Mouse (Mus musculus): Measurements from ENCODE around the gene Bckdha. TPM values are rescaled to one million over a fixed set of nuclear protein-coding genes. Genes with fewer than 3 reads are reported as not detected.

Bckdha gene
- polyA plus RNA-seq, 1 experiment from 2014 or later: 39.6 TPM

DNA sequence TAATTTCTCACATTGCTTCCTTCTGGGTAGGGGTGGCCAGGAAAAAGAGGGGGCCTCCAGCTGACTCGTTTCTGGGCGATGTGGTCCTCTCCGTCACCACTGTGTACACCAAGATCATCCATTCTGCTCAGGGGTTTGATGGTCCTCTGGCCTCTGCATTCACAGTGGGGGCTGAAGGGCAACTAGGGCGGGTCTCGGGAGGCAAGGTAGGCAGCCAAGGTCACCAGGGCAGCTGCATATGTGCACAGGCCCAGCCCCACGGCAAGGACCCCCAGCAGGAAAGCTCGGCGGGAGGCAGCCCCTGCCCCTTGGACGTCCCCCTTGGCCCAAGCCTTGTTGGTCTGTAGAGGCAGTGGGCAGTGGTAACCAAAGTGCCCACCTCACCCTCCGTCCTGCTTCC, 10.4 kb upstream of the Bckdha start:
- Histone ChIP-seq H3K9ac (replicated peaks) (no peak overlapping the region), H3K27me3 (replicated peaks) (peaks cover 14% of the 10 kb centered on the region; the same call in 1 of the 2 replicates), H3K9me3 (replicated peaks) (no peaks in the 10 kb centered on the region), H3K4me1 (peaks cover 2% of the 10 kb centered on the region), H3K4me3 (replicated peaks) (no peak overlapping the region), H3K4me2 (no peak overlapping the region), H3K27ac (replicated peaks) (no peak overlapping the region), H3K36me3 (peaks cover 34% of the 10 kb centered on the region)
- ATAC-seq (ENCODE audit: low FRiP score): no peak
- WGBS: 95% methylated on average over 10 of the region's 10 CpGs

DNA sequence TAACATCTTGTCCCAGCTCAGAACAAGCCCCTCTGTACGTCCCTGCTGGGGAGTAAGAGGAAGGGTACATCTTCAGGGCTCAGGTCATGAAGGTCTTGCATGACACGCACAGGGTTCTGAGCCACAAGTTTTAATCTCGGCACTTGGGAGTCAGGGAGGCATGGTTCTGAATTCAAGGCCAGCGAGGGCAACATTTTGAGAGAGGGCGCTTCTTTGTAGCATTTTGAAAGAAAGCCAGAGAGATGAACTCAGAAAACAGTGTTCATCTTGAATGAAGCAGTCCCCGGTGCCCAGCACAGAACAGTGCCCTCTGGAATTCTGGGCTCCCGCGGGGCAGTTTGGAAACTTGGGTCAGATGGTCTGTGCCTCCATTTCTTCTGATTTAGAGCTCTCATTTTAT, 7.6 kb upstream of the Bckdha start:
- 96% methylated on average over 8 of the region's 8 CpGs for WGBS
- Histone ChIP-seq H3K4me1 (no peaks in the 10 kb centered on the region), H3K4me2 (no peak overlapping the region), H3K9me3 (replicated peaks) (no peaks in the 10 kb centered on the region), H3K9ac (replicated peaks) (no peak overlapping the region), H3K36me3 (peaks cover 41% of the 10 kb centered on the region), H3K4me3 (replicated peaks) (no peak overlapping the region), H3K27me3 (replicated peaks) (no peaks in the 10 kb centered on the region), H3K27ac (replicated peaks) (no peak overlapping the region)
- ATAC-seq (ENCODE audit: low FRiP score): no peak

DNA sequence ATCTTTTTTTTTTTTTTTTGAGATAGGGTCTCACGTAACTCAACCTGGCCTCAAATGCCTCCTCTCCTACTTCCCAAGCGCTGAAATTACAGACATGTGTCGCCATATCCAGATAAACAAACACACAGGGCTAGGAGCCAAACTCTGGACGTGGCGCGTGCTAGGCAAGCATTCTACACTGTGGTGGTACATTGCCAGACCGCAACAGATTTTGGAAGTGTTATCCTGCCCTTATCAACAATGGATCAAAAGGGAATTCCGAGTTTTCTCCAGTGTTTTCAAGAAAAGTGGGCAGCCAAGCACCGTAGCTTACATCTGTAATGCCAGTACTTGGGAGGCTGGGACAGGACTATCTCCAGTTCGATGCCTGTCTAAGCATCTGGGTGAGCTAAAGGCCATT, 996 bp downstream of the Bckdha start:
- Histone ChIP-seq H3K36me3 (peaks cover 7% of the 10 kb centered on the region; the same call in 1 of the 2 replicates), H3K4me1 (peaks cover 37% of the 10 kb centered on the region), H3K9ac (replicated peaks) (peak overlapping the region; percentile 77), H3K27ac (replicated peaks) (no peak overlapping the region), H3K4me2 (peak overlapping the region; percentile 88), H3K9me3 (replicated peaks) (no peaks in the 10 kb centered on the region), H3K27me3 (replicated peaks) (no peaks in the 10 kb centered on the region), H3K4me3 (replicated peaks) (peak overlapping the region; percentile 82)
- no peak for ATAC-seq (ENCODE audit: low FRiP score)
- 39% methylated on average over 10 of the region's 10 CpGs for WGBS

DNA sequence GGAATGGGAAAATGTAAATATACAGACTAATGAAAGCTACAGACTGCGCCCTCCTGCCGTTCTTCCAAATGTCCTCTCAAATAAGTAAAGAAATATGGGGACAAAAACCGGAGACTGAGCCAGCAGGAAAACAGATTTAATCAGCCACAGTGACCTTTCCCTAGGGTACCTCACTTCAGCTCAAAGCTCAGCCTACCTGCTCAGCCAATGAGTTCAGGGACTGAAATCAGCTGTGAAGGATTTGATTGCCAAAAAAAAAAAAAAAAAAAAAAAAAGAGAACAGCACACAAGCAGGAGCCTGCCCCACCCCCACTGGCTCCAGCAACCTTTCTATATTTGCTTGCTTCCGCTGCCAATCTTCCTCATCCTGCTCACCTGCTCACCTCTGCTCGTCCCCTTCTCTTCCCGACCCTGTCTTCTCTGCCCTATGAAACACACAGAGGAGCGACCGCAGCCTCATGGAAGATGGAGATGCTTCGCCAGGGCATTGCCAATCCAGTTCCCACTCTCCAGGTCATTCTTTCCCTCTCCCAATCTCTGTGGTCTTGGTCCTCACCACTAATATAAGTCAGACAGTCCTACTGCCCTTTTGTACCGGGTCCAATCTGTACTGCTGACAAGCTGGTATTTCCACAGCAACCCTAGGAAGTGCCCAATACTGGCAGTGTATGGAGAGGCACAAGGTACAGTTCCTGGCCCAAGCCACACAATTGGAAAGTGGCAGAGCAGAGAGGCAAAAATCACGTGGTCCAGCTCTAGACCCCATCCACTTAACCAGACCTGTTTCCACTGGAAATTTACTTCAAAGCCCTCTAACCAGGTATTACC, 3.0 kb downstream of the Bckdha start:
- no peak overlapping the region for H3K27ac ChIP-seq (replicated peaks)
- WGBS: 78% methylated on average over 11 of the region's 11 CpGs
- peaks cover 37% of the 10 kb centered on the region for H3K4me1 ChIP-seq
- no peak for ATAC-seq (ENCODE audit: low FRiP score)
- H3K9ac ChIP-seq (replicated peaks): no peak overlapping the region
- no peaks in the 10 kb centered on the region for H3K9me3 ChIP-seq (replicated peaks)
- no peaks in the 10 kb centered on the region for H3K27me3 ChIP-seq (replicated peaks)
- H3K4me2 ChIP-seq: no peak overlapping the region
- H3K4me3 ChIP-seq (replicated peaks): no peak overlapping the region
- 0 out of 2 replicates have a peak, but pooled peaks cover 7% of the 10 kb centered on the region for H3K36me3 ChIP-seq

DNA sequence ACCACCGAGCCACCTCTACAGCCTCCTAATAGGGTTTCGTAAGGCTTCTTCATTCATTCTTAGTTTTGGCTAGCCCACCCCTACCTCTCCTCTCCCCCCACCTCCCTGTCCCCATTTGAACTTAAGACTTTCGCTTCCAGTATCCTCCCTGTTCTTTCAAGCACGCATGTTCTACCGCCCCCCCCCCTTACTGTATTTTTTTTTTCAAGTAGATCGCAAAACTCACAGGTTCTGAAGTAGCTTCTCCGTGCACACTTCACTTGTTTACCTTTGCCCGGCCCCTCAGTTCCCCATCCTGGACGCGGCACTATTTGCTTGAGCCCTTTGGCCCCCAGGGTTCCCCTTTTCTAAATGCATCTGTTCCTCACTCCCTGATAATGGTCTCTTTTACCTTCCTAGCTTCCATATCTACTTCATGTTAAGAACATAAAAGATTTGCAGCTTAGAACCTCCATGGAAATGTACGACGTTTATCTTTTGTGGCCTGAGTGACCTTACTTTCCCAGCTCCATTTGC, 6.5 kb downstream of the Bckdha start:
- Histone ChIP-seq H3K9me3 (replicated peaks) (no peaks in the 10 kb centered on the region), H3K4me3 (replicated peaks) (no peak overlapping the region), H3K4me1 (peaks cover 17% of the 10 kb centered on the region), H3K4me2 (no peak overlapping the region), H3K9ac (replicated peaks) (no peak overlapping the region), H3K36me3 (0 out of 2 replicates have a peak, but pooled peaks cover 7% of the 10 kb centered on the region), H3K27ac (replicated peaks) (no peak overlapping the region), H3K27me3 (replicated peaks) (no peaks in the 10 kb centered on the region)
- 91% methylated on average over 12 of the region's 12 CpGs for WGBS
- ATAC-seq (ENCODE audit: low FRiP score): no peak

DNA sequence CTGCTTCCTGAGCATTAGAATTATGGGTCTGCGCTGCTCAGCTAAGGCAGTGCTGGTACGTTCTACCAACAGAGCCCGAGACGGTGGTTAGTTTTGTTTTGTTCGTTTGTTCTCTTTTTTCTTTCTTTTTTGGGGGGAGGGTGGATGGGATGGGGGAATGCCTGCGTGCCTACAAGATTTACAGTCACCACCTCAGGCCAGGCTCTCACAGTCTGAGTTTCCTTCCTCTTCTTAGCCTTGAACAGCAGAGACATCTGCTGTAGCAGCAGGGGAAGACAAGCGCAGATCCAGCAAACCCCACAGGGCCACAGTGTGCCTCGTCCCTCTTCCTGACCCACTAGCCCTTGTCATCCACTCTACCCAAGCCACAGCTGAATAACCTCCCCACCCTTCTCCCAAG, 7.5 kb downstream of the Bckdha start:
- Histone ChIP-seq H3K4me2 (no peak overlapping the region), H3K36me3 (0 out of 2 replicates have a peak, but pooled peaks cover 7% of the 10 kb centered on the region), H3K27ac (replicated peaks) (no peak overlapping the region), H3K9ac (replicated peaks) (no peak overlapping the region), H3K27me3 (replicated peaks) (no peaks in the 10 kb centered on the region), H3K4me1 (peaks cover 7% of the 10 kb centered on the region), H3K9me3 (replicated peaks) (no peaks in the 10 kb centered on the region), H3K4me3 (replicated peaks) (no peak overlapping the region)
- ATAC-seq (ENCODE audit: low FRiP score): no peak
- WGBS: 86% methylated on average over 8 of the region's 8 CpGs

DNA sequence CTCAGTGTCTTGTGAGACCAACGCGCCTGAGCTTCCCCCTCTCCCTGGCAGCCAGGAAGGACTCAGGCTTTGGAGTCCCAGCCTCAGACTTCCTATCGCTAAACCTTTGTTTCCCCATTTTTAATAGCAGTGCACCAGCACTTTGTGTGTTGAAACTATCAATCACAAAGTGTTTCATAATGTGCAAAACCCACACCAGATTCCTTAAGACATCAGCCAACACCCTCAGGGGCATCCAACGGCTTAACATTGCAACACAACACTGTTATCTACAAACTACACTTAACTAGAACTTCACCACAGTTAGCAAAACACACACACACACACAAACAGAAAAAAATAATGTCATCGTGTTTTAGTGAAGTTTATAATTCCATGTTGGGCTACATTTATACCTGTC, 8.9 kb downstream of the Bckdha start:
- no peak overlapping the region for H3K4me2 ChIP-seq
- no peak overlapping the region for H3K4me3 ChIP-seq (replicated peaks)
- H3K9ac ChIP-seq (replicated peaks): no peak overlapping the region
- no peak for ATAC-seq (ENCODE audit: low FRiP score)
- no peaks in the 10 kb centered on the region for H3K4me1 ChIP-seq
- H3K9me3 ChIP-seq (replicated peaks): no peaks in the 10 kb centered on the region
- WGBS: 87% methylated on average over 5 of the region's 5 CpGs
- H3K27me3 ChIP-seq (replicated peaks): no peaks in the 10 kb centered on the region
- H3K27ac ChIP-seq (replicated peaks): no peak overlapping the region
- peaks cover 10% of the 10 kb centered on the region; the same call in 1 of the 2 replicates for H3K36me3 ChIP-seq

DNA sequence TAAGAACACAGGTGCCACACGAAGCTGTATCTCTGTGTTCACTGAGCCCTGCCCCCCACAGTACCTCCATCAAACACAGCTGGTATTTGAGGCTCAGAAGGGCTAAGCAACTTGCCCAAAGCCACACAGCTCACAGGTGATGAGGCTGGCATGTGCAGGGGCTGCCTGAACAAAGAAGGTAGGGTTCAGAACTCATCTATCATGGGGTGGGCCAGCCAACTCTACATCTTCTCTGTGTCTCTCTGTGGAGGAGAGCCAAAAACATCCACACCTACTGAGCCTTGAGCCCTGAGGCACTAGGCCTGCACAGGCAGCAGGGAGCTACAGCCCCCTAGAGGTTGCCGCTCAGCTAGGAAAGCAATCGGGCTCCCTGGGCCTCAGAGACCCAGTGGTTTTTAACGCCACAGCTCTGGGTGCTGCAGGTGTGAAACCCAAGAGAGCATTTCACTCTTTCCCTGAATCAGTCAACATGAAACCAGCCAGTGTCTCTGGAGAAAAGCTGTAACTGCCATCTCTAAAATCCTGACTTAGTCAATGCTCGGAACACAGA, 11.1 kb downstream of the Bckdha start:
- no peak for ATAC-seq (ENCODE audit: low FRiP score)
- H3K27ac ChIP-seq (replicated peaks): no peak overlapping the region
- 49% methylated on average over 5 of the region's 5 CpGs for WGBS
- H3K9me3 ChIP-seq (replicated peaks): no peaks in the 10 kb centered on the region
- no peaks in the 10 kb centered on the region for H3K4me1 ChIP-seq
- no peak overlapping the region for H3K4me2 ChIP-seq
- peaks cover 6% of the 10 kb centered on the region; the same call in 1 of the 2 replicates for H3K36me3 ChIP-seq
- no peak overlapping the region for H3K9ac ChIP-seq (replicated peaks)
- H3K27me3 ChIP-seq (replicated peaks): no peaks in the 10 kb centered on the region
- H3K4me3 ChIP-seq (replicated peaks): no peak overlapping the region

DNA sequence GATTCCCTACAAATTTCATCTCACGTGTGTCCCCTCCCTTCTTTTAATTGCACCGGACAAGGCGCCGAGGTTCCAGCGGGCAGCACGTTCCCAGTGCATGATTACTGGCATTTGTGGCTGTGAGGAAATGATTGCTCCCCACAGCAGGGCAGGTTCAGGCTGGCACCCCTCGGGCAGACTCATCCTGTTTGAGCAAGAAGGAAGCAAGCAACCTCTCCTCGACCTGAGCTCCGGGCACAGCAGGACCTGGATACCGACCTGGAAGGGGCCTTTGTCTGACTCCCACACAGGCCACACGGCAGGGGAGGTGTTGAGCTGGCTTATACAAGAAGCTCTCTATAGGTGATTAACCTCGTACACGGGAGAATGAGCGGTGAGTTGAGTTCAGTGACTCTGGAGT, 13.7 kb downstream of the Bckdha start:
- ATAC-seq (ENCODE audit: low FRiP score): no peak
- H3K9ac ChIP-seq (replicated peaks): no peak overlapping the region
- peaks cover 17% of the 10 kb centered on the region for H3K36me3 ChIP-seq
- no peaks in the 10 kb centered on the region for H3K9me3 ChIP-seq (replicated peaks)
- H3K4me1 ChIP-seq: no peaks in the 10 kb centered on the region
- no peak overlapping the region for H3K4me3 ChIP-seq (replicated peaks)
- H3K27me3 ChIP-seq (replicated peaks): no peaks in the 10 kb centered on the region
- 67% methylated on average over 14 of the region's 14 CpGs for WGBS
- H3K27ac ChIP-seq (replicated peaks): no peak overlapping the region
- no peak overlapping the region for H3K4me2 ChIP-seq

DNA sequence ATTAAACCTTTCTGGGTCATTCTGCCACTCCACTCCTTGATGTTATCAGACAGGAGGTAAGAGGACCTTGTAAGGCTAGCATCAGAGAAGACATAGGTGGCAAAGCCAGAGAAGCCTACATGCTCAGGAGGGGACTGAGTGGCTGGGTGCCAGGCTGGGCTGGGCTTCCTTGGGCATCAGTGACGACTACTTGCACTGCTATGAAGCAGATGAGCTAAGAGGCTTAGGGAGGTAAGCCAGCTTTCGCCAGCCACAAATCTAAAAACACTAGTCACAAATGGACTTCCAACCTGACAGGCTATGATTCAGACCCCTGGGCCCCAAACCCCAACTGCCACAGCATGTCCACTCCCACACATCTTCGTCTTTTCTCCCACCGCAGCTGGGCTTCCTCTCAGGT, 14.2 kb downstream of the Bckdha start:
- Histone ChIP-seq H3K27ac (replicated peaks) (no peak overlapping the region), H3K4me3 (replicated peaks) (no peak overlapping the region), H3K4me1 (no peaks in the 10 kb centered on the region), H3K4me2 (no peak overlapping the region), H3K36me3 (peaks cover 22% of the 10 kb centered on the region), H3K9ac (replicated peaks) (no peak overlapping the region), H3K27me3 (replicated peaks) (no peaks in the 10 kb centered on the region), H3K9me3 (replicated peaks) (no peaks in the 10 kb centered on the region)
- WGBS: 84% methylated on average over 4 of the region's 4 CpGs
- no peak for ATAC-seq (ENCODE audit: low FRiP score)

DNA sequence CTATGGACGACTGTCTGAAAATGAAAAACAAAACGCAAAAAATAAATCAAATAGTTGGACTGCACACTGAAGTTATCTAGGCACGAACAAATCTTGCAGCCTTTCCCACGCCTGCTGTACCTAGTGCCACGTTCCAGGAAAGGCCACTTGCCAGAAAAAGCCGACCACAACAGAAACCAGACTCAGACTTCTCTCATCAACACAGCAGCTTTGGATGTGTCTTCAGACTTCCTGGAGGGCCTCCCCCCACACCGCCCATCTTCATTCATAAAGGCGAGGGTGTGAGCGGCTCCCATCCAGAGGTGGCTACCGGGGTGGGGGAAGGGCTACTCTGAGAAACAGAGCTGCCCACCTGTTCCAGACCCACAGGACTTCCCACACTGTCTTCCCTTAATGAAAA, 14.6 kb downstream of the Bckdha start:
- WGBS: 81% methylated on average over 10 of the region's 10 CpGs
- no peaks in the 10 kb centered on the region for H3K9me3 ChIP-seq (replicated peaks)
- no peak overlapping the region for H3K4me2 ChIP-seq
- ATAC-seq (ENCODE audit: low FRiP score): no peak
- H3K27ac ChIP-seq (replicated peaks): no peak overlapping the region
- H3K9ac ChIP-seq (replicated peaks): no peak overlapping the region
- no peaks in the 10 kb centered on the region for H3K4me1 ChIP-seq
- H3K36me3 ChIP-seq: peaks cover 26% of the 10 kb centered on the region
- no peaks in the 10 kb centered on the region for H3K27me3 ChIP-seq (replicated peaks)
- H3K4me3 ChIP-seq (replicated peaks): no peak overlapping the region

DNA sequence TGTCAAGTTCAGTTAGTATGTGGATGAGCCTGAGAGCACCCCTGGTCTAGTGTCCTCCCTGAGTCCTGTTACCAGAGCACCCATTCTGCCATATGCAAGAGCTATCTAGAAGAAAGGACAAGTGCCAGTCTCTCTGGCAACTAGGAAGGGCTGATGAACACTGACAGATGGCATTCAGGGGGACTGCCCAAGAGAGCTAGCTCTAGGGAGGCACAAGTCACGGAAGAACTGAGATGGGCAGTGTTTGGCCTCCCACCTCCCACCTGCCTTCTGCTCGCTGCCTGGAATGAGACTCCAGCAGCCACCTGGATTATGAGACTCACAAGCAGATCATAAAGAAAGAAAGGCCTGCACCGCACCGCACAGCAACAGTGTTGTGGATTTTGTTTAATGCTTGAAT, 19.0 kb downstream of the Bckdha start:
- Histone ChIP-seq H3K36me3 (peaks cover 49% of the 10 kb centered on the region), H3K4me1 (no peaks in the 10 kb centered on the region), H3K9ac (replicated peaks) (no peak overlapping the region), H3K27ac (replicated peaks) (no peak overlapping the region), H3K4me3 (replicated peaks) (no peak overlapping the region), H3K4me2 (no peak overlapping the region), H3K9me3 (replicated peaks) (no peaks in the 10 kb centered on the region), H3K27me3 (replicated peaks) (no peaks in the 10 kb centered on the region)
- no peak for ATAC-seq (ENCODE audit: low FRiP score)
- WGBS: 93% methylated on average over 4 of the region's 4 CpGs
